Mouse (Mus musculus) heart, postnatal 0 days (tissue): ENCODE results near the gene 1700113H08Rik. TPM values are rescaled to one million over a fixed set of nuclear protein-coding genes. Genes with fewer than 3 reads are reported as not detected.

ENCODE experiments used
- ATAC-seq: fragments of 200-750 bp; cut with Nextera tagmentation; 2 replicates; pipeline ENCODE4 v1.8.0; 2017; ENCODE audit warnings: low read depth, moderate number of reproducible peaks, moderate library complexity; ENCODE audit not compliant: insufficient read depth
- DNase-seq: peaks from one replicate; pipeline ENCODE4 v3.0.0-alpha.2; 2016; ENCODE audit warnings: low spot score
- H3K27ac ChIP-seq: fragments of 300-500 bp; sonication (generic); 2 replicates; pipeline ENCODE4 v1.5.1; 2014; ENCODE audit warnings: low read depth, mild to moderate bottlenecking
- H3K27me3 ChIP-seq: fragments of 300-500 bp; sonication (generic); 2 replicates; pipeline ENCODE4 v1.6.1; 2014; ENCODE audit warnings: low read length, mixed read lengths; ENCODE audit not compliant: control insufficient read depth, insufficient read depth
- H3K36me3 ChIP-seq: fragments of 300-500 bp; sonication (generic); replicated peaks from 2 replicates; pipeline ENCODE4 v1.6.1; 2014; ENCODE audit warnings: low read length, mixed read lengths; ENCODE audit not compliant: control insufficient read depth, insufficient read depth
- H3K4me1 ChIP-seq: fragments of 300-500 bp; sonication (generic); 2 replicates; pipeline ENCODE4 v1.6.1; 2014; ENCODE audit warnings: antibody characterized with exemption; ENCODE audit not compliant: control insufficient read depth, insufficient read depth
- H3K4me2 ChIP-seq: fragments of 300-500 bp; sonication (generic); 2 replicates; pipeline ENCODE4 v1.6.1; 2014; ENCODE audit warnings: low read depth, mild to moderate bottlenecking, low read length, moderate library complexity
- H3K4me3 ChIP-seq: fragments of 300-500 bp; sonication (generic); 2 replicates; pipeline ENCODE4 v1.5.1; 2014; ENCODE audit warnings: low read depth, low read length
- H3K9ac ChIP-seq: fragments of 300-500 bp; sonication (generic); replicated peaks from 2 replicates; pipeline ENCODE4 v1.6.1; 2014; ENCODE audit warnings: low read depth, low read length, mixed read lengths
- H3K9me3 ChIP-seq: fragments of 300-500 bp; sonication (generic); replicated peaks from 2 replicates; pipeline ENCODE4 v1.6.1; 2016; ENCODE audit warnings: low read length; ENCODE audit not compliant: control insufficient read depth
- CTCF ChIP-seq: IDR thresholded peaks from 2 replicates; pipeline ENCODE4 v1.5.1; 2016; ENCODE audit warnings: antibody characterized with exemption, control low read depth, low read depth
- EP300 ChIP-seq: IDR thresholded peaks from 2 replicates; pipeline ENCODE4 v1.6.1; 2016; ENCODE audit warnings: antibody characterized with exemption, low read depth
- WGBS: fragments of 180-500 bp; shearing (Covaris S2); extraction: QIAGEN DNeasy Blood & Tissue Kit; methylation state at CpG from one replicate; pipeline ENCODE4 v1.1.7; 2014; 5-methylcytosine and 5-hydroxymethylcytosine counted together
- polyA plus RNA-seq: library from polyadenylated mRNA; unstranded; fragments of >200 nt; fragmentation: Nextera tagmentation; extraction: Ambion mirVana; gene quantifications from 2 replicates; pipeline ENCODE4 v1.2.1, GENCODE M21; 2015
- total RNA-seq: library from RNA; depleted of rRNA; stranded (reverse); fragments of >200 nt; gene quantifications from 2 replicates; pipeline ENCODE4 v1.2.3, GENCODE M21; 2014; ENCODE audit warnings: low replicate concordance

Gene 1700113H08Rik
- total and polyA plus RNA-seq, 2 experiments from 2014 or later, result 0.49 TPM; not detected in 1

- no peak for ATAC-seq
- TF ChIP-seq EP300 (no peak), CTCF (no peak)
- H3K9ac ChIP-seq, result no peak overlapping the region
- no peak overlapping the region for H3K4me3 ChIP-seq
- DNase-seq, result no peak
- H3K9me3 ChIP-seq, result no peaks in the 10 kb centered on the region
- no peaks in the 10 kb centered on the region for H3K27me3 ChIP-seq
- 37% methylated on average over 14 of the region's 14 CpGs for WGBS
- no peak overlapping the region for H3K27ac ChIP-seq
- H3K36me3 ChIP-seq, result no peaks in the 10 kb centered on the region
- H3K4me2 ChIP-seq, result no peak overlapping the region
- no peaks in the 10 kb centered on the region for H3K4me1 ChIP-seq
These were observed 21.6 kb upstream of the 1700113H08Rik start for GRCm38 (mm10) chr10:87036271-87036703.

DNA sequence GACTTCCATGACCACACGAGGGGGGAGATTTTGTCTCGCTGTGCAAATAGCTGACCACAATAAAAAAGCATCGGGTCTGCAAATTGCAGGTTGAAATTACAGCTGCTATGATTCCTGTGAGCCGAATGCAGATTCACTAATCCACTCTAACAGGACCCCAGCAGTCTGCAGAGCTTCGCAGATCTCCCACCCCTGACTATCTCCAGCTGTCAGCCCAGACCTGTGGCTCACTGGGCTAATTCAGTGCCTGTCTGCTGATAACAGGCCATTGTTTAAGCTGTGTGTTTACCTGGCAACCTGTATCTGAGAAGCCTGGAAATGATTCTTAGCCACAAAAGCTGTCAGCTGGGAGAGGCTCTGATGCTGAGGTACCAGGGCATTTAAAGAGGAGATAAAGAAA lies 20.8 kb upstream of the 1700113H08Rik start:
- H3K4me2 ChIP-seq, result no peak overlapping the region
- ATAC-seq, result no peak; the same call in 1 of the 2 replicates

DNA sequence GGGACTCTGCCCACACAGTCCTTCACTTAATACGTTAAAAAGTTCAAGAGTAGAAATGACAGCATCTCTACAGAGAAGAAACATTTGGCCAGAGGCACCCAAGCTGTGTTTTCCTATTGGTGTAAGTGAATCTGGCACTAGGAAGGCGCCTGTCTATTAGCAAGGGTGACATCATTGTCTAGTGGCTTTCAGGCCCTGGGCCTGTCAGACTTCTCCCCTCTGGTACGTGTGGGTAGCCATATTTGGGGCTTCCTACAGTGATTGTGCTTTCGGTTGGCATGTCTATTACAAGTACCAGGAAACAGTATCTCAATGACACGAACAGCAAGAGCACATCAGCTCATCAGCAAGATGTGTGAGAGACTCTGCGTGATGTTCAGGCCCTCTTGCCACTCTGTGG lies 18.5 kb upstream of the 1700113H08Rik start:
- ATAC-seq (peak; percentile 57), DNase-seq (no peak)
- Histone ChIP-seq H3K9ac (no peak overlapping the region), H3K4me2 (no peak overlapping the region), H3K9me3 (no peaks in the 10 kb centered on the region), H3K36me3 (no peaks in the 10 kb centered on the region), H3K4me1 (no peaks in the 10 kb centered on the region), H3K27me3 (no peaks in the 10 kb centered on the region), H3K4me3 (no peak overlapping the region), H3K27ac (no peak overlapping the region)
- TF ChIP-seq EP300, result no peak
- TF ChIP-seq CTCF, result no peak
- 31% methylated on average over 6 of the region's 6 CpGs for WGBS

More for the DNA sequence above, 20.8 kb upstream of the 1700113H08Rik start:
- Histone ChIP-seq H3K27ac (no peak overlapping the region), H3K4me1 (no peaks in the 10 kb centered on the region), H3K4me3 (no peak overlapping the region), H3K9me3 (no peaks in the 10 kb centered on the region), H3K36me3 (no peaks in the 10 kb centered on the region), H3K27me3 (no peaks in the 10 kb centered on the region), H3K9ac (no peak overlapping the region)
- no peak for DNase-seq
- no peak for TF ChIP-seq EP300
- no peak for TF ChIP-seq CTCF
- WGBS, result 26% methylated on average over 5 of the region's 5 CpGs

DNA sequence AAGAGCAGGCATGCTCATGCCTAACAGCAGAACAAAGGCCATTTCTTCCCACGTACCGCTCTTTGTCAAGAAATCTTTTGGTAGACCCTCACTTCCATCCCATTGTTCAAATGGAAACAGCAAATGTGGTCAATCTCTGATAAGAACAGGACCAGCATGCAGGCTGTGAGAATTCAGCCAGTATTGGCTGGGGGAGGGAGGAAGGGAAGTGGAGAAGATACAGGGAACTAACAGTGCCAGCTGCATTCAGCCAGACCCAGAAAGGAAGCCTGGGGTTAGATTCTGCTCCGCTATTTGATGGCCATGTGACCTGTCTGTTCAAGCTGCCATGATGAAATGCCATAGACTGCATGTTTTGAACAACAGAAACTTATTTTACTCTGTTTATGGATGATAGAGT lies 18.0 kb upstream of the 1700113H08Rik start:
- Histone ChIP-seq H3K36me3 (no peaks in the 10 kb centered on the region), H3K27ac (no peak overlapping the region), H3K4me2 (no peak overlapping the region), H3K4me3 (no peak overlapping the region), H3K9ac (no peak overlapping the region), H3K9me3 (no peaks in the 10 kb centered on the region), H3K27me3 (no peaks in the 10 kb centered on the region), H3K4me1 (no peaks in the 10 kb centered on the region)
- 43% methylated on average over 3 of the region's 3 CpGs for WGBS
- DNase-seq (no peak), ATAC-seq (no peak; the same call in 1 of the 2 replicates)
- TF ChIP-seq CTCF, result no peak
- no peak for TF ChIP-seq EP300

DNA sequence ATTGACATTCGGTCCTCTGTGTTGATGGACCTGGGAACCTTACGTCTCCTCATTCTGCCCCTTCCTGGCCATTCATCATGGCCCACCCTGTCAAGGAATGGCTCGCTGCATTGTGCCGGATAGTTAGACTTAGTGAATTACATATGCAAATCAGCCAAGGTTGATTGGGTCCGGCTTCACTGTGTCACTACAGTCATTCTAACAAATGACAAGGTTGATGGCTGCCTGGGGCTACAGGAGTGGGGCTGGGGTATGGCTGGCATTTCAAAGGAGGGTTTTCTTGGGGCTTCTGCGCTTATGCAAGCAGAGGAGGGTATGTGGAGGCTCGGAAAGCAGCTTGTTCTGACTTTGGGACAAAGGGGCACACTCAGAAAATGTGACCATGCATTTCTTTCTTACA lies 16.6 kb upstream of the 1700113H08Rik start:
- ATAC-seq (no peak), DNase-seq (no peak)
- Histone ChIP-seq H3K27me3 (no peaks in the 10 kb centered on the region), H3K4me1 (no peaks in the 10 kb centered on the region), H3K36me3 (no peaks in the 10 kb centered on the region), H3K9me3 (no peaks in the 10 kb centered on the region), H3K4me2 (no peak overlapping the region), H3K4me3 (no peak overlapping the region), H3K27ac (no peak overlapping the region), H3K9ac (no peak overlapping the region)
- TF ChIP-seq EP300, result no peak
- TF ChIP-seq CTCF, result no peak
- 82% methylated on average over 7 of the region's 7 CpGs for WGBS

DNA sequence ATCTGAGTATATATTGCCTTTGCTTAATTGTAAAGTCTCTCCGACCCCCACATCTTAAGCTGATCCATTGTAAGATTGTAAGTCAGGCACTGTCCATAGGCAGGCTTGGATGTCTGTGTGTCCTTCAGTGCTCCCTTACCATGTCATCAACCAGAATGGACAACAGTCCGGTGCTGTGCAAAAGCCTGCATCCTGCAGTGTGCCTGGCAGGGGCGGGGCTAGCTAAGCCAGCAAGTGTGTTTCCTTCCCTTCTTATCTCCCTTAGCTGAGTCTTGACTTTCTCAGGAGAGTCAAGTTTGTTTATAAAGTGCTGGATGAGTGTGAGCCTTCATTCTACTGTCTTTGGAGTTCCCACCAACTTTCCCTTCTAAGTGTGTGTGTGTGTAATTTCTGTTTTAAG lies 12.6 kb upstream of the 1700113H08Rik start:
- ATAC-seq (peak; percentile 30), DNase-seq (peak; percentile 28)
- no peaks in the 10 kb centered on the region for H3K36me3 ChIP-seq
- H3K4me1 ChIP-seq, result no peaks in the 10 kb centered on the region
- no peak for TF ChIP-seq EP300
- no peak for TF ChIP-seq CTCF
- H3K4me2 ChIP-seq, result no peak overlapping the region
- H3K27me3 ChIP-seq, result no peaks in the 10 kb centered on the region
- 40% methylated on average over 3 of the region's 3 CpGs for WGBS
- no peaks in the 10 kb centered on the region for H3K9me3 ChIP-seq
- H3K4me3 ChIP-seq, result no peak overlapping the region
- H3K27ac ChIP-seq, result no peak overlapping the region
- no peak overlapping the region for H3K9ac ChIP-seq
